Mouse (Mus musculus) small intestine, adult 2 months (tissue): Measurements from ENCODE around the gene Dido1.

ENCODE experiments used
- CTCF ChIP-seq: fragments of 200-500 bp; IDR thresholded peaks from 2 replicates; pipeline ENCODE4 v1.5.1; 2012; ENCODE audit warnings: low read depth, mild to moderate bottlenecking, control low read depth, inconsistent platforms, low read length, moderate library complexity, mixed read lengths; ENCODE audit not compliant: insufficient replicate concordance, insufficient read length; ENCODE audit errors: extremely low read depth
- POLR2A ChIP-seq: fragments of 200-500 bp; IDR thresholded peaks from 2 replicates; pipeline ENCODE4 v1.6.1; 2012; ENCODE audit warnings: low read depth, mild to moderate bottlenecking, control low read depth, inconsistent platforms, low read length, moderate library complexity

GRCm38 (mm10) chr2:180678609-180679140, 31.1 kb downstream of the Dido1 start:
- TF ChIP-seq CTCF = peak; percentile 70; the same call in 1 of the 2 replicates
- no peak for TF ChIP-seq POLR2A
